Mouse (Mus musculus) small intestine, adult 2 months (tissue): ENCODE results near the gene Dyrk1a.

ENCODE experiments used
- CTCF ChIP-seq: fragments of 200-500 bp; IDR thresholded peaks from 2 replicates; pipeline ENCODE4 v1.5.1; 2012; ENCODE audit warnings: low read depth, mild to moderate bottlenecking, control low read depth, inconsistent platforms, low read length, moderate library complexity, mixed read lengths; ENCODE audit not compliant: insufficient replicate concordance, insufficient read length; ENCODE audit errors: extremely low read depth
- POLR2A ChIP-seq: fragments of 200-500 bp; IDR thresholded peaks from 2 replicates; pipeline ENCODE4 v1.6.1; 2012; ENCODE audit warnings: low read depth, mild to moderate bottlenecking, control low read depth, inconsistent platforms, low read length, moderate library complexity

GRCm38 (mm10) chr16:94729236-94729635 lies 159.4 kb downstream of the Dyrk1a start:
- TF ChIP-seq CTCF (no peak), POLR2A (no peak)
